15 mouse cellular contexts compared by ENCODE assay signal in the genomic region with DNA sequence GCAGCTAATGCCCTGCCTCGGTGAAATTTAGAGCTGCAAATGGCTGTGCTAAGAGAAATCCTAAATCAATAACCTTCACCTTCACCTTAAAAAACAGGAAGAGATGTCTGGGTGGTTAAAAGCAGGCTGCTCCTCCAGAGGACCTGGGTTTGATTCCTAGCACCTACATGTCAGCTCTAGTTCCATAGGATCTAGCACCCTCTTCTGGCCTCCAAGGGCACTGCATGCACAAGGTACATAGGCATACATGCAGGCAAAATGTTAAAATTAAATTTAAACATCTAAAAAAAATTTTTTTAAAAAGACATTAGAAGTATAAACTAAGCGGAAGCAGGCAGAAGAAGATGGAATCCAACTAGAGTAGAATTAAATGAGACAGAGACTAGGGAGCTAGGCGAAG. TPM values are rescaled to one million over a fixed set of nuclear protein-coding genes. Genes with fewer than 3 reads are reported as not detected.
DNase-seq lines count a peak whose midpoint lies in the region; ATAC-seq and TF ChIP-seq lines count a peak whose summit lies in the region.
"Had no signal": no experiment of that assay in that cellular context is flagged by ENCODE, and none has a peak within 500 bp of the region (broad histone marks: within the 10 kb centered on the region; RNA-seq: fewer than 3 reads in every experiment).

No protein-coding gene starts in this region.

- no peak for TF ChIP-seq EP300 in lung, postnatal 0 days (IDR thresholded peaks at IDR 0.05)
- no peak for TF ChIP-seq EP300 in stomach, postnatal 0 days (optimal IDR thresholded peaks at IDR 0.05)

- H3K9ac ChIP-seq in kidney, embryonic 14.5 days (ENCODE audit: low read depth, low read length) = no peak overlapping the region
- H3K9ac ChIP-seq in lung, postnatal 0 days (replicated peaks; ENCODE audit: low read depth) = no peak overlapping the region
- H3K9ac ChIP-seq in stomach, postnatal 0 days (ENCODE audit: low read length) = no peak overlapping the region
- H3K9ac ChIP-seq: heart, embryonic 13.5 days; neural tube, embryonic 13.5 days had no signal

- TF ChIP-seq CTCF in kidney, adult 2 months (conservative IDR thresholded peaks at IDR 0.05; ENCODE audit: insufficient read depth, insufficient read length, low read depth, low read length) = peak; percentile 25; the same call in 1 of the 2 replicates
- peak; percentile 43 for TF ChIP-seq CTCF in lung, postnatal 0 days (IDR thresholded peaks at IDR 0.05)
- peak; percentile 49 for TF ChIP-seq CTCF in stomach, postnatal 0 days (IDR thresholded peaks at IDR 0.05; ENCODE audit: low read depth)

- no peak overlapping the region for H3K27ac ChIP-seq in kidney, adult 2 months (ENCODE audit: insufficient read depth, low read depth, low read length)
- H3K27ac ChIP-seq in kidney, embryonic 14.5 days (ENCODE audit: low read depth, low read length) = no peak overlapping the region
- H3K27ac ChIP-seq in lung, postnatal 0 days (ENCODE audit: low read length) = no peak overlapping the region
- no peak overlapping the region for H3K27ac ChIP-seq in stomach, postnatal 0 days (replicated peaks)
- H3K27ac ChIP-seq: heart, embryonic 13.5 days; neural tube, embryonic 13.5 days had no signal

- no peak for DNase-seq in kidney, adult 2 months
- no peak for DNase-seq in lung, postnatal 0 days (ENCODE audit: low spot score)
- no peak for DNase-seq in lung, postnatal 25 days (ENCODE audit: low spot score)
- peak; percentile 14 for DNase-seq in NIH3T3 (ENCODE audit: low read depth)
- no peak for DNase-seq in stomach, postnatal 0 days (ENCODE audit: low spot score)
- DNase-seq: adrenal gland, postnatal 14 days; cerebellum, postnatal 36 days; gastrocnemius, postnatal 36 days; kidney, postnatal 14 days; left cerebral cortex, postnatal 4 days had no signal

- no peak overlapping the region for H3K4me3 ChIP-seq in kidney, adult 2 months (ENCODE audit: insufficient read depth, low read depth, low read length)
- no peak overlapping the region for H3K4me3 ChIP-seq in kidney, embryonic 14.5 days (ENCODE audit: low read length)
- H3K4me3 ChIP-seq in lung, postnatal 0 days (ENCODE audit: low read depth, low read length) = no peak overlapping the region
- H3K4me3 ChIP-seq in stomach, postnatal 0 days (ENCODE audit: low read depth, low read length) = no peak overlapping the region
- H3K4me3 ChIP-seq: heart, embryonic 13.5 days; megakaryocyte, embryonic 14.5 days; neural tube, embryonic 13.5 days had no signal

- H3K4me1 ChIP-seq in kidney, adult 2 months (ENCODE audit: control insufficient read depth, insufficient read depth, low read length) = no peaks in the 10 kb centered on the region
- no peaks in the 10 kb centered on the region for H3K4me1 ChIP-seq in kidney, embryonic 14.5 days (ENCODE audit: control insufficient read depth, insufficient read depth, low read length)
- H3K4me1 ChIP-seq in lung, postnatal 0 days (ENCODE audit: insufficient read depth, low read depth, low read length) = no peaks in the 10 kb centered on the region
- H3K4me1 ChIP-seq in stomach, postnatal 0 days (replicated peaks; ENCODE audit: control insufficient read depth, insufficient read depth) = no peaks in the 10 kb centered on the region

- H3K27me3 ChIP-seq in kidney, adult 2 months (replicated peaks; ENCODE audit: control insufficient read depth, insufficient read depth, low read length) = no peaks in the 10 kb centered on the region
- no peaks in the 10 kb centered on the region for H3K27me3 ChIP-seq in kidney, embryonic 14.5 days (ENCODE audit: control insufficient read depth, insufficient read depth, low read length)
- no peaks in the 10 kb centered on the region for H3K27me3 ChIP-seq in lung, postnatal 0 days (replicated peaks; ENCODE audit: insufficient read depth, low read length)
- no peaks in the 10 kb centered on the region for H3K27me3 ChIP-seq in stomach, postnatal 0 days (ENCODE audit: control insufficient read depth, insufficient read depth, low read length)
- H3K27me3 ChIP-seq: heart, embryonic 13.5 days; megakaryocyte, embryonic 14.5 days; neural tube, embryonic 13.5 days had no signal

- no peak overlapping the region for H3K4me2 ChIP-seq in kidney, embryonic 14.5 days (replicated peaks; ENCODE audit: low read depth, low read length)
- no peak overlapping the region for H3K4me2 ChIP-seq in lung, postnatal 0 days (replicated peaks; ENCODE audit: low read depth, low read length)
- no peak overlapping the region for H3K4me2 ChIP-seq in stomach, postnatal 0 days (replicated peaks; ENCODE audit: low read depth)
- H3K4me2 ChIP-seq: heart, embryonic 13.5 days; neural tube, embryonic 13.5 days had no signal

- no peak for TF ChIP-seq POLR2A in kidney, adult 2 months (IDR thresholded peaks at IDR 0.05; ENCODE audit: low read depth, low read length)

- no peaks in the 10 kb centered on the region for H3K9me3 ChIP-seq in kidney, embryonic 14.5 days (ENCODE audit: control insufficient read depth, low read length)
- H3K9me3 ChIP-seq in lung, postnatal 0 days (ENCODE audit: low read length) = no peaks in the 10 kb centered on the region
- H3K9me3 ChIP-seq in stomach, postnatal 0 days (ENCODE audit: control insufficient read depth, low read length) = no peaks in the 10 kb centered on the region
- H3K9me3 ChIP-seq: megakaryocyte, embryonic 14.5 days; neural tube, embryonic 13.5 days had no signal

- no peak for ATAC-seq in kidney, embryonic 14.5 days (ENCODE audit: low FRiP score, low TSS enrichment)
- ATAC-seq in lung, postnatal 0 days = no peak
- no peak for ATAC-seq in stomach, postnatal 0 days (ENCODE audit: low FRiP score, low TSS enrichment)
- no peak for ATAC-seq in frontal cortex, adult (ENCODE audit: low TSS enrichment)

- WGBS in kidney, adult 2 months = 97% methylated on average over 3 of the region's 3 CpGs
- WGBS in kidney, embryonic 14.5 days = 97% methylated on average over 3 of the region's 3 CpGs
- 96% methylated on average over 3 of the region's 3 CpGs for WGBS in lung, postnatal 0 days
- 95% methylated on average over 3 of the region's 3 CpGs for WGBS in stomach, postnatal 0 days

- no peaks in the 10 kb centered on the region for H3K36me3 ChIP-seq in kidney, adult 2 months (ENCODE audit: control insufficient read depth, insufficient read depth, low read length)
- H3K36me3 ChIP-seq in kidney, embryonic 14.5 days (ENCODE audit: control insufficient read depth, insufficient read depth, low read length) = no peaks in the 10 kb centered on the region
- H3K36me3 ChIP-seq in lung, postnatal 0 days (ENCODE audit: insufficient read depth, low read length) = no peaks in the 10 kb centered on the region
- peaks cover 3% of the 10 kb centered on the region; the same call in 1 of the 2 replicates for H3K36me3 ChIP-seq in stomach, postnatal 0 days (ENCODE audit: control insufficient read depth, insufficient read depth, low read length)
- H3K36me3 ChIP-seq: heart, embryonic 13.5 days had no signal

RNA-seq across cellular contexts. Expression of a gene that starts 35.9 kb away (rescaled TPM):
- polyA plus RNA-seq in kidney, adult 2 months (2012; rRNA removed) = 0.61 and 0.86 TPM in 2 replicates
- 39.3 and 55.2 TPM in 2 replicates for polyA plus RNA-seq in kidney, embryonic 14.5 days (2014; fragmentation: Nextera tagmentation; extraction: Ambion mirVana)
- 7.6 and 8.1 TPM in 2 replicates for polyA plus RNA-seq in lung, postnatal 0 days (2015; fragmentation: Nextera tagmentation; extraction: Ambion mirVana)
- polyA plus RNA-seq in stomach, postnatal 0 days (2015; fragmentation: Nextera tagmentation; extraction: Ambion mirVana) = 10.1 and 12.9 TPM in 2 replicates
